Mouse (Mus musculus): ENCODE data around the gene Tango6.

GRCm38 (mm10) chr8:106710002-106710401, 27.1 kb downstream of the Tango6 start:
- TF ChIP-seq FLI1 (IDR thresholded peaks at IDR 0.05; ENCODE audit: low read length), result no peak
- no peak for TF ChIP-seq GATA1 (IDR thresholded peaks at IDR 0.05; ENCODE audit: borderline replicate concordance, low read length)
